Mouse (Mus musculus): Measurements from ENCODE around the gene Sh3bgrl2. TPM values are rescaled to one million over a fixed set of nuclear protein-coding genes. Genes with fewer than 3 reads are reported as not detected.

Sh3bgrl2 gene
- polyA plus RNA-seq, 1 experiment, result 6.2 TPM

- WGBS, result 69% methylated on average over 3 of the region's 3 CpGs
- no peaks in the 10 kb centered on the region for H3K27me3 ChIP-seq (ENCODE audit: control insufficient read depth, insufficient read depth, low read length)
- TF ChIP-seq CTCF (IDR thresholded peaks at IDR 0.05; ENCODE audit: extremely low read depth, insufficient read length, insufficient replicate concordance, low read depth, low read length), result no peak
- TF ChIP-seq POLR2A (IDR thresholded peaks at IDR 0.05; ENCODE audit: low read depth, low read length), result no peak
- no peaks in the 10 kb centered on the region for H3K4me1 ChIP-seq (ENCODE audit: control insufficient read depth, insufficient read depth, insufficient read length, low read length)
- no peaks in the 10 kb centered on the region for H3K36me3 ChIP-seq (ENCODE audit: control insufficient read depth, insufficient read depth, low read length)
- H3K4me3 ChIP-seq (ENCODE audit: low read depth, low read length), result no peak overlapping the region
- no peak overlapping the region for H3K27ac ChIP-seq (ENCODE audit: insufficient read depth, low read depth, low read length)
Measured at GRCm38 (mm10) chr9:83679626-83680025, 131.5 kb downstream of the Sh3bgrl2 start.

GRCm38 (mm10) chr9:83681661-83682655, 133.8 kb downstream of the Sh3bgrl2 start:
- Histone ChIP-seq H3K4me3 (ENCODE audit: low read depth, low read length) (no peak overlapping the region), H3K27me3 (ENCODE audit: control insufficient read depth, insufficient read depth, low read length) (no peaks in the 10 kb centered on the region; the same call in 1 of the 2 replicates), H3K27ac (ENCODE audit: insufficient read depth, low read depth, low read length) (no peak overlapping the region), H3K4me1 (ENCODE audit: control insufficient read depth, insufficient read depth, insufficient read length, low read length) (no peaks in the 10 kb centered on the region), H3K36me3 (ENCODE audit: control insufficient read depth, insufficient read depth, low read length) (no peaks in the 10 kb centered on the region)
- WGBS, result 30% methylated on average over 12 of the region's 12 CpGs
- TF ChIP-seq POLR2A (IDR thresholded peaks at IDR 0.05; ENCODE audit: low read depth, low read length) (no peak), CTCF (IDR thresholded peaks at IDR 0.05; ENCODE audit: extremely low read depth, insufficient read length, insufficient replicate concordance, low read depth, low read length) (no peak)

DNA sequence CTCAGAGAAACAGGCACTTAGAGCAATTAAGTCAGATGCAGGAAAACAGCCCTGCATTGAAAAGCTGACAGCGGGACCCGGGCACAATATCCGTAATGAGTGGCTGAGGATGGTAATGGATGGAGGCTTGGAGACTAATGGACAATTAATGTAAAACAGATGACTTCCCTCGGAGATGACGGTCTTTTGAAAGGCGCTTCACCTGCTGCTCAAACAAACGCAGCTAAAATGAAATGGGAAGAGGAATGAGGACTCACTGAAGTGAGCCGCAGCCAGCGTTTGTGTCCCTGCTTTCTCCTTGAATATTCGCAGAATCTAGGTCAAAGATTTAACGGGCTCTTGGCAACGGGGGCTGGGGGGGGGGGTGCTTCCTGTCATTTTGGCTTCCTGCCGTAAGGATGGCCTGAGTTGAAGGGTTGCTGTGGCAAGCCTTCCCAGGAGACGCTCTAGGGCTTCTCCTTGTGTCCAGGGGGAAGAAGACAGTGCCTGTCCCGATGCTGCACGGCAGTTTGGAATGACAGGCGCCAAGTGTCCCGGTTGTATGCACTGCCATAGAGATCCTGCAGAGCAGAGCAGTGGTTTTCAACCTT, 138.5 kb downstream of the Sh3bgrl2 start:
- no peak overlapping the region for H3K27ac ChIP-seq (ENCODE audit: insufficient read depth, low read depth, low read length)
- H3K4me1 ChIP-seq (ENCODE audit: control insufficient read depth, insufficient read depth, insufficient read length, low read length), result 0 out of 2 replicates have a peak, but pooled peaks cover 2% of the 10 kb centered on the region
- H3K27me3 ChIP-seq (ENCODE audit: control insufficient read depth, insufficient read depth, low read length), result no peaks in the 10 kb centered on the region; the same call in 1 of the 2 replicates
- WGBS, result 38% methylated on average over 18 of the region's 18 CpGs
- H3K36me3 ChIP-seq (ENCODE audit: control insufficient read depth, insufficient read depth, low read length), result no peaks in the 10 kb centered on the region
- no peak for TF ChIP-seq CTCF (IDR thresholded peaks at IDR 0.05; ENCODE audit: extremely low read depth, insufficient read length, insufficient replicate concordance, low read depth, low read length)
- TF ChIP-seq POLR2A (IDR thresholded peaks at IDR 0.05; ENCODE audit: low read depth, low read length), result no peak
- H3K4me3 ChIP-seq (ENCODE audit: low read depth, low read length), result no peak overlapping the region

DNA sequence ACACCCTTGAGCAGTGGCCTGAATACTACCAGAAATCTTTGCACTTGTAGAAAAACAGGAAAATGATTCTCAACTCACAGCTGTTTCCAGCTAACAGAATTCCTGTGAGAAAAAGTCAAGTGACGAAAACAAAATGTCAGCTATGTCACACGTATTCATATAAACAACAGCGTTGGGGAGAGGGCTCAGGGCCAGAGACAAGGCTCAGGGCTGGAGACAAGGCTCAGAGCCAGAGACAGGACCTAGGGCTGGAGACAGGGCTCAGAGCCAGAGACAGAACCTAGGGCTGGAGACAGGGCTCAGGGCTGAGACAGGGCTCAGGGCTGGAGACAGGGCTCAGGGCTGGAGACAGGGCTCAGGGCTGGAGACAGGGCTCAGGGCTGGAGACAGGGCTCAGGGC, 139.8 kb downstream of the Sh3bgrl2 start:
- TF ChIP-seq POLR2A (IDR thresholded peaks at IDR 0.05; ENCODE audit: low read depth, low read length) (no peak), CTCF (IDR thresholded peaks at IDR 0.05; ENCODE audit: extremely low read depth, insufficient read length, insufficient replicate concordance, low read depth, low read length) (no peak)
- H3K27ac ChIP-seq (ENCODE audit: insufficient read depth, low read depth, low read length), result no peak overlapping the region
- H3K4me1 ChIP-seq (ENCODE audit: control insufficient read depth, insufficient read depth, insufficient read length, low read length), result 0 out of 2 replicates have a peak, but pooled peaks cover 2% of the 10 kb centered on the region
- no peak overlapping the region for H3K4me3 ChIP-seq (ENCODE audit: low read depth, low read length)
- 64% methylated on average over 3 of the region's 3 CpGs for WGBS
- H3K36me3 ChIP-seq (ENCODE audit: control insufficient read depth, insufficient read depth, low read length), result no peaks in the 10 kb centered on the region
- no peaks in the 10 kb centered on the region; the same call in 1 of the 2 replicates for H3K27me3 ChIP-seq (ENCODE audit: control insufficient read depth, insufficient read depth, low read length)

Other genes with a start within 250 kb of the Sh3bgrl2 start
- gene Lca5, start 107.2 kb upstream of the Sh3bgrl2 start, polyA plus RNA-seq (2012; rRNA removed), result 0.13 and 0.18 TPM in 2 replicates